Mouse (Mus musculus): ENCODE data around the gene Olfr549.

GRCm38 (mm10) chr7:102575998-102576397, 26.3 kb downstream of the Olfr549 start:
- TF ChIP-seq CTCF (IDR thresholded peaks at IDR 0.05; ENCODE audit: insufficient read depth, low read depth, low read length) (no peak), POLR2A (IDR thresholded peaks at IDR 0.05; ENCODE audit: insufficient read depth, low read depth, low read length) (no peak)

Data from olfactory bulb, adult 2 months (tissue).